13 mouse cellular contexts compared by ENCODE assay signal in the genomic region with DNA sequence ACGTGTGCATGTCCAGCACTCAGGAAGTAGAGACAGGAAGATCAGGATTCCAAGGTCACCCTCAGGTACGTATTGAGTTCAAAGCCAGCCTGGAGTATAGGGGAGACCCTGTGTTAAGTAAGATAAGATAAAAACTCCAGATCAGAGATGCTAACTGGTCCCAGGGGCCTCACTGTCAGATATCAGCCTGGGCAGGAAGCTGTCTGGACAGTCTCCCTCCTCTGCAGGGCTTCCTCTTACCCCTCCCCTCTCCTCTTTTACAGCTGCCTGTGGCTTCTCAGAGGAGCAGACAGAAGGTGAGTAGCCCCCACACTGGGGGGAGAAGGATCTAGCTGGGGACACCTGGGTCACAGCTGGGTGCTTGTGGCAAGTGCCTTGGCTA. TPM values are rescaled to one million over a fixed set of nuclear protein-coding genes. Genes with fewer than 3 reads are reported as not detected.
DNase-seq lines count a peak whose midpoint lies in the region; ATAC-seq lines count a peak whose summit lies in the region.
"Had no signal": no experiment of that assay in that cellular context is flagged by ENCODE, and none has a peak within 500 bp of the region (broad histone marks: within the 10 kb centered on the region; RNA-seq: fewer than 3 reads in every experiment).

No protein-coding gene starts in this region.

- H3K27ac ChIP-seq in heart, embryonic 13.5 days (replicated peaks) = no peak overlapping the region
- no peak overlapping the region for H3K27ac ChIP-seq in hindbrain, embryonic 16.5 days (ENCODE audit: low read depth, low read length)
- H3K27ac ChIP-seq: forebrain, embryonic 12.5 days had no signal

- H3K36me3 ChIP-seq in heart, embryonic 13.5 days = no peaks in the 10 kb centered on the region
- peaks cover 7% of the 10 kb centered on the region for H3K36me3 ChIP-seq in megakaryocyte, embryonic 14.5 days (replicated peaks; ENCODE audit: low read length)
- H3K36me3 ChIP-seq in hindbrain, embryonic 16.5 days (ENCODE audit: control insufficient read depth, insufficient read depth, low read length) = no peaks in the 10 kb centered on the region
- H3K36me3 ChIP-seq: forebrain, embryonic 12.5 days had no signal

- peaks cover 30% of the 10 kb centered on the region for H3K4me1 ChIP-seq in heart, embryonic 13.5 days
- peaks cover 58% of the 10 kb centered on the region for H3K4me1 ChIP-seq in megakaryocyte, embryonic 14.5 days
- H3K4me1 ChIP-seq in hindbrain, embryonic 16.5 days (ENCODE audit: control insufficient read depth, insufficient read depth, low read depth, low read length) = no peaks in the 10 kb centered on the region
- H3K4me1 ChIP-seq: forebrain, embryonic 12.5 days had no signal

- WGBS in heart, embryonic 13.5 days = 20% methylated on average over 2 of the region's 2 CpGs
- WGBS in hindbrain, embryonic 16.5 days = 46% methylated on average over 2 of the region's 2 CpGs

- H3K27me3 ChIP-seq in heart, embryonic 13.5 days (replicated peaks) = 0 out of 2 replicates have a peak, but pooled peaks cover 12% of the 10 kb centered on the region
- H3K27me3 ChIP-seq in megakaryocyte, embryonic 14.5 days (replicated peaks) = no peaks in the 10 kb centered on the region
- no peaks in the 10 kb centered on the region for H3K27me3 ChIP-seq in hindbrain, embryonic 16.5 days (replicated peaks; ENCODE audit: control insufficient read depth, insufficient read depth, low read length)

- no peaks in the 10 kb centered on the region for H3K9me3 ChIP-seq in heart, embryonic 13.5 days
- H3K9me3 ChIP-seq in megakaryocyte, embryonic 14.5 days = no peaks in the 10 kb centered on the region
- no peaks in the 10 kb centered on the region for H3K9me3 ChIP-seq in hindbrain, embryonic 16.5 days (ENCODE audit: control insufficient read depth, low read length)
- H3K9me3 ChIP-seq: forebrain, embryonic 12.5 days had no signal

- ATAC-seq in heart, embryonic 13.5 days (ENCODE audit: extremely low read depth, insufficient number of reproducible peaks, low FRiP score, low TSS enrichment) = no peak
- peak; percentile 29 for ATAC-seq in erythroblast, adult 5-6 weeks (replicated peaks; ENCODE audit: low FRiP score, poor library complexity, severe bottlenecking)
- no peak for ATAC-seq in hindbrain, embryonic 16.5 days

- no peak overlapping the region for H3K9ac ChIP-seq in heart, embryonic 13.5 days
- H3K9ac ChIP-seq in hindbrain, embryonic 16.5 days (ENCODE audit: low read depth, low read length) = no peak overlapping the region
- H3K9ac ChIP-seq: forebrain, embryonic 12.5 days had no signal

- H3K4me3 ChIP-seq in heart, embryonic 13.5 days = peak overlapping the region; percentile 13
- peak overlapping the region; percentile 85 for H3K4me3 ChIP-seq in megakaryocyte, embryonic 14.5 days (replicated peaks)
- H3K4me3 ChIP-seq in hindbrain, embryonic 16.5 days (ENCODE audit: low read length) = no peak overlapping the region
- H3K4me3 ChIP-seq: forebrain, embryonic 12.5 days had no signal

- H3K4me2 ChIP-seq in heart, embryonic 13.5 days = peak overlapping the region; percentile 46
- no peak overlapping the region for H3K4me2 ChIP-seq in hindbrain, embryonic 16.5 days (ENCODE audit: low read length)
- H3K4me2 ChIP-seq: forebrain, embryonic 12.5 days had no signal

- no peak for DNase-seq in heart, postnatal 4 days
- peak; percentile 93 for DNase-seq in A20 (ENCODE audit: low read depth, low spot score)
- DNase-seq in right cerebral cortex, postnatal 36 days (ENCODE audit: low spot score in 2 of 2) = no peak
- no peak for DNase-seq in adrenal gland, postnatal 14 days
- DNase-seq: cerebellum, postnatal 10 days had no signal

RNA-seq across cellular contexts. Expression of a gene that starts 0.7 kb away (rescaled TPM):
- 1.3 and 2.3 TPM in 2 replicates for polyA plus RNA-seq in heart, embryonic 13.5 days (2015; fragmentation: Nextera tagmentation; extraction: Ambion mirVana)
- not detected for total RNA-seq in heart, postnatal 4 days (2021)
- 12.7 and 28.6 TPM in 2 replicates for total RNA-seq in erythroblast, adult 5-6 weeks (2015; ENCODE audit: low replicate concordance)
- 10.6 and 16.1 TPM in 2 replicates for total RNA-seq in erythroblast, adult 5-6 weeks (2017; ENCODE audit: low replicate concordance)
- polyA plus RNA-seq in megakaryocyte, embryonic 14.5 days (2012; ENCODE audit: insufficient read depth, low replicate concordance) = 17.2 and 27.7 TPM in 2 replicates
- polyA plus RNA-seq in hindbrain, embryonic 16.5 days (2015; fragmentation: Nextera tagmentation; extraction: Ambion mirVana) = not detected in 2 replicates
- total RNA-seq in adrenal gland, postnatal 14 days (2021) = 0.44 TPM in 1 of 2 replicates, not detected in the other
- total RNA-seq: adrenal gland, adult 18-20 months had no signal
- polyA plus RNA-seq: forebrain, embryonic 12.5 days; lung, postnatal 0 days; testis, adult 2 months had no signal

RNA-seq across cellular contexts. Expression of a gene that starts 11.3 kb away (rescaled TPM):
- polyA plus RNA-seq in heart, embryonic 13.5 days (2015; fragmentation: Nextera tagmentation; extraction: Ambion mirVana) = 0.78 and 1.3 TPM in 2 replicates
- 1 to 10 TPM; 2.7 to 3.5 TPM for total RNA-seq in heart, postnatal 4 days (2021)
- total RNA-seq in erythroblast, adult 5-6 weeks (2015; ENCODE audit: low replicate concordance) = 62.3 and 66.5 TPM in 2 replicates
- 31.9 and 39.7 TPM in 2 replicates for total RNA-seq in erythroblast, adult 5-6 weeks (2017; ENCODE audit: low replicate concordance)
- not detected in 2 replicates for polyA plus RNA-seq in megakaryocyte, embryonic 14.5 days (2012; ENCODE audit: insufficient read depth, low replicate concordance)
- polyA plus RNA-seq in hindbrain, embryonic 16.5 days (2015; fragmentation: Nextera tagmentation; extraction: Ambion mirVana) = 1.1 and 1.8 TPM in 2 replicates
- total RNA-seq in adrenal gland, postnatal 14 days (2021) = 0.83 and 0.93 TPM in 2 replicates
- polyA plus RNA-seq: testis, adult 2 months had no signal

RNA-seq across cellular contexts. Expression of a gene that starts 11.3 kb away (rescaled TPM):
- 74.8 and 75.6 TPM in 2 replicates for polyA plus RNA-seq in heart, embryonic 13.5 days (2015; fragmentation: Nextera tagmentation; extraction: Ambion mirVana)
- 10 to 100 TPM; 81.2 to 85.1 TPM for total RNA-seq in heart, postnatal 4 days (2021)
- 52.9 and 77.2 TPM in 2 replicates for total RNA-seq in erythroblast, adult 5-6 weeks (2015; ENCODE audit: low replicate concordance)
- total RNA-seq in erythroblast, adult 5-6 weeks (2017; ENCODE audit: low replicate concordance) = 32.5 and 46.5 TPM in 2 replicates
- 89.2 and 120 TPM in 2 replicates for polyA plus RNA-seq in megakaryocyte, embryonic 14.5 days (2012; ENCODE audit: insufficient read depth, low replicate concordance)
- polyA plus RNA-seq in hindbrain, embryonic 16.5 days (2015; fragmentation: Nextera tagmentation; extraction: Ambion mirVana) = 17.4 and 20.9 TPM in 2 replicates
- total RNA-seq in adrenal gland, postnatal 14 days (2021) = 62.6 and 73.8 TPM in 2 replicates

RNA-seq across cellular contexts. Expression of a gene that starts 16.2 kb away (rescaled TPM):
- polyA plus RNA-seq in heart, embryonic 13.5 days (2015; fragmentation: Nextera tagmentation; extraction: Ambion mirVana) = 22.2 and 26.9 TPM in 2 replicates
- 10 to 100 TPM; 26.4 to 28.6 TPM for total RNA-seq in heart, postnatal 4 days (2021)
- total RNA-seq in erythroblast, adult 5-6 weeks (2015; ENCODE audit: low replicate concordance) = 199 and 257 TPM in 2 replicates
- 83.1 and 204 TPM in 2 replicates for total RNA-seq in erythroblast, adult 5-6 weeks (2017; ENCODE audit: low replicate concordance)
- 78.2 and 118 TPM in 2 replicates for polyA plus RNA-seq in megakaryocyte, embryonic 14.5 days (2012; ENCODE audit: insufficient read depth, low replicate concordance)
- polyA plus RNA-seq in hindbrain, embryonic 16.5 days (2015; fragmentation: Nextera tagmentation; extraction: Ambion mirVana) = 6.4 and 6.6 TPM in 2 replicates
- total RNA-seq in adrenal gland, postnatal 14 days (2021) = 35.1 and 35.7 TPM in 2 replicates

RNA-seq across cellular contexts. Expression of a gene that starts 16.3 kb away (rescaled TPM):
- polyA plus RNA-seq in heart, embryonic 13.5 days (2015; fragmentation: Nextera tagmentation; extraction: Ambion mirVana) = 2.5 and 3.0 TPM in 2 replicates
- 1 to 10 TPM; 3.1 to 3.3 TPM for total RNA-seq in heart, postnatal 4 days (2021)
- total RNA-seq in erythroblast, adult 5-6 weeks (2015; ENCODE audit: low replicate concordance) = 19.8 and 30.7 TPM in 2 replicates
- total RNA-seq in erythroblast, adult 5-6 weeks (2017; ENCODE audit: low replicate concordance) = 30.9 and 33.7 TPM in 2 replicates
- 104 and 477 TPM in 2 replicates for polyA plus RNA-seq in megakaryocyte, embryonic 14.5 days (2012; ENCODE audit: insufficient read depth, low replicate concordance)
- polyA plus RNA-seq in hindbrain, embryonic 16.5 days (2015; fragmentation: Nextera tagmentation; extraction: Ambion mirVana) = 0.76 and 1.0 TPM in 2 replicates
- 5.3 and 8.3 TPM in 2 replicates for total RNA-seq in adrenal gland, postnatal 14 days (2021)

Comparison
In these comparisons a context has a peak if more than half of its experiments do, and no peak if none do; other contexts are left out.
1. RNA of a gene that starts 11.3 kb away (total RNA-seq): 31.9 to 66.5 TPM in erythroblast, adult 5-6 weeks; 2.7 to 3.5 TPM in heart, postnatal 4 days and 0.83 to 0.93 TPM in adrenal gland, postnatal 14 days; every median in the first group is over 4 times any median in the second.